7 mouse cellular contexts compared by ENCODE assay signal in the genomic region with DNA sequence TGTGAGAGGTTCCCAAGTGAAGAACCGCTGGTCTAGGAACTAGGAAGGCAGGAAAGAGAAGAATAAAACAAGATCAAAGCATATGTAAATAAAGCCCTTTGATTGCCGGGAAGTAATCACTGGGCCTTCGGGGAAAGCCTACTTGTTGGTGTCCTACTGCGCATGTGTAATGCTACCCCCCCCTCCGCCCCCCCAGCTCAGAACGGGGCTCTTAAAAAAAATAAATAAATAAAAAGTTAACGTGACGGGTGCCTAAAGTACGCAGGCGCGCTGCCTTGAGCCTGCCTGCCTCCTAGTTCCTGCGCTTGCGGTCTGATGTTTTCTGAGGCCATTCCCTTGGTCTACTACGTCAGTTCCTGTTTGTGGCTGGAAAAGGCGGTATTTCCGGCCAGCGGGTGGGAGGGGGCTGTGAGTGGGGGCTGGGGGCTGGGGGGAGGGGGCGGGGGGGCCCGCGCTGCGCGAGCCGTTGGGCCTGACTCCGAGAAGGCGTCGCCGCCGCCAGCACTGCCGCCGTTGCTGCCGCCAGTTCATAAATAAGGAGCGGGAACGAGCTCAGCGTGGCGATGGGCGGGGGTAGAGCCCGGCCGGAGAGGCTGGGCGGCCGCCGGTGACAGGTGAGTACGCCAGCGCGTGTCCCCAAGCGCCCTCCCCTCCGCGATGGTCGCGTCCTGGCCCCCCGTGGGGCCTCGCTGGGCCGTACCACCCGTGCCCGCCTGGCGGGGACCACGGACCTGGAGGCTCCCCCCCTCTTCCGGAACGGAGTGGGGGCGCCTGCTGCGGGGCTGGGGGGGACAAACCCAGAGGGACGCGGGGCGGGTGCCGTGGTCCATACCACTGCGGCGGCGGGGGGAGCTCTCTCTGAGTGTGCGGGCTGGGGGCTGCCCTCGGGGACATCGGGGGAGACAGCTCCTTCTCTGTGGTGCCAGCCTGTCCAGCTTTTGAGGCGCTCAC. TPM values are rescaled to one million over a fixed set of nuclear protein-coding genes. Genes with fewer than 3 reads are reported as not detected.
A peak's percentile ranks its signal among the peaks of the same experiment; 100 is the strongest.
DNase-seq lines count a peak whose midpoint lies in the region; ATAC-seq and TF ChIP-seq lines count a peak whose summit lies in the region.

A gene (plus strand): TSS at position 287 of the 951 bp plus-strand sequence.

- peaks cover 22% of the 10 kb centered on the region for H3K4me1 ChIP-seq in embryonic facial prominence, embryonic 10.5 days
- peaks cover 11% of the 10 kb centered on the region; the same call in 1 of the 2 replicates for H3K4me1 ChIP-seq in intestine, postnatal 0 days (replicated peaks; ENCODE audit: control insufficient read depth, insufficient read depth, low read length)
- peaks cover 11% of the 10 kb centered on the region for H3K4me1 ChIP-seq in limb, embryonic 11.5 days (ENCODE audit: control insufficient read depth, insufficient read depth, low read length)
- peaks cover 15% of the 10 kb centered on the region for H3K4me1 ChIP-seq in midbrain, embryonic 14.5 days (ENCODE audit: control insufficient read depth, insufficient read depth, low read length)

- DNase-seq in adrenal gland, postnatal 14 days = peak; percentile 95
- peak; percentile 95 for DNase-seq in embryonic facial prominence, embryonic 10.5 days (ENCODE audit: low spot score)
- peak; percentile 81 for DNase-seq in gonadal fat pad, adult 2 months (ENCODE audit: low read depth)
- peak; percentile 95 for DNase-seq in limb, embryonic 11.5 days (ENCODE audit: low spot score)
- DNase-seq in midbrain, embryonic 14.5 days = peak; percentile 97
- DNase-seq in spleen, adult 18-20 months = peak; percentile 81 to 82

- peak within 1 kb of the TSS; percentile 98 for H3K27ac ChIP-seq in embryonic facial prominence, embryonic 10.5 days (replicated peaks)
- peak within 1 kb of the TSS; percentile 97 for H3K27ac ChIP-seq in intestine, postnatal 0 days (ENCODE audit: low read depth, low read length)
- peak within 1 kb of the TSS; percentile 94 for H3K27ac ChIP-seq in limb, embryonic 11.5 days (replicated peaks; ENCODE audit: low read depth, low read length)
- H3K27ac ChIP-seq in midbrain, embryonic 14.5 days (replicated peaks; ENCODE audit: low read depth, low read length) = peak within 1 kb of the TSS; percentile 99

- peaks cover 21% of the 10 kb centered on the region for H3K36me3 ChIP-seq in embryonic facial prominence, embryonic 10.5 days (replicated peaks)
- H3K36me3 ChIP-seq in intestine, postnatal 0 days (ENCODE audit: control insufficient read depth, insufficient read depth) = no peaks in the 10 kb centered on the region
- 0 out of 2 replicates have a peak, but pooled peaks cover 3% of the 10 kb centered on the region for H3K36me3 ChIP-seq in limb, embryonic 11.5 days (ENCODE audit: control insufficient read depth, insufficient read depth, low read length)
- 0 out of 2 replicates have a peak, but pooled peaks cover 4% of the 10 kb centered on the region for H3K36me3 ChIP-seq in midbrain, embryonic 14.5 days (ENCODE audit: control insufficient read depth, insufficient read depth, low read length)

- peak; percentile 86 for ATAC-seq in intestine, postnatal 0 days
- peak; percentile 89 for ATAC-seq in limb, embryonic 11.5 days (ENCODE audit: insufficient number of reproducible peaks, low FRiP score, low TSS enrichment, low read depth)
- peak; percentile 93 for ATAC-seq in midbrain, embryonic 14.5 days (ENCODE audit: low FRiP score, low TSS enrichment)

- TF ChIP-seq CTCF in intestine, postnatal 0 days (IDR thresholded peaks at IDR 0.05; ENCODE audit: low read depth) = peak; percentile 35; the same call in 1 of the 2 replicates

- under 1% methylated on average over 71 of the region's 71 CpGs for WGBS in embryonic facial prominence, embryonic 10.5 days
- under 1% methylated on average over 55 of the region's 71 CpGs for WGBS in intestine, postnatal 0 days
- WGBS in limb, embryonic 11.5 days = under 1% methylated on average over 45 of the region's 71 CpGs
- under 1% methylated on average over 57 of the region's 71 CpGs for WGBS in midbrain, embryonic 14.5 days

- no peaks in the 10 kb centered on the region for H3K27me3 ChIP-seq in embryonic facial prominence, embryonic 10.5 days (replicated peaks; ENCODE audit: low read depth, poor library complexity, severe bottlenecking)
- H3K27me3 ChIP-seq in intestine, postnatal 0 days (replicated peaks; ENCODE audit: control insufficient read depth, insufficient read depth, low read length) = no peaks in the 10 kb centered on the region
- H3K27me3 ChIP-seq in limb, embryonic 11.5 days (ENCODE audit: control insufficient read depth, insufficient read depth, low read length) = no peaks in the 10 kb centered on the region
- H3K27me3 ChIP-seq in midbrain, embryonic 14.5 days (ENCODE audit: control insufficient read depth, insufficient read depth, low read length) = no peaks in the 10 kb centered on the region

- no peaks in the 10 kb centered on the region for H3K9me3 ChIP-seq in embryonic facial prominence, embryonic 10.5 days
- no peaks in the 10 kb centered on the region for H3K9me3 ChIP-seq in intestine, postnatal 0 days (ENCODE audit: control insufficient read depth)
- H3K9me3 ChIP-seq in limb, embryonic 11.5 days (ENCODE audit: control insufficient read depth, low read length) = no peaks in the 10 kb centered on the region
- no peaks in the 10 kb centered on the region for H3K9me3 ChIP-seq in midbrain, embryonic 14.5 days (ENCODE audit: control insufficient read depth, low read length)

- H3K4me2 ChIP-seq in intestine, postnatal 0 days (replicated peaks; ENCODE audit: low read depth) = peak within 1 kb of the TSS; percentile 81
- peak within 1 kb of the TSS; percentile 69 for H3K4me2 ChIP-seq in limb, embryonic 11.5 days (ENCODE audit: low read depth, severe bottlenecking)
- H3K4me2 ChIP-seq in midbrain, embryonic 14.5 days (ENCODE audit: low read length) = peak within 1 kb of the TSS; percentile 81

- peak within 1 kb of the TSS; percentile 86 for H3K4me3 ChIP-seq in embryonic facial prominence, embryonic 10.5 days
- peak within 1 kb of the TSS; percentile 81 for H3K4me3 ChIP-seq in intestine, postnatal 0 days (ENCODE audit: low read depth, low read length)
- H3K4me3 ChIP-seq in limb, embryonic 11.5 days (ENCODE audit: low read depth, low read length) = peak within 1 kb of the TSS; percentile 75
- peak within 1 kb of the TSS; percentile 72 for H3K4me3 ChIP-seq in midbrain, embryonic 14.5 days (replicated peaks; ENCODE audit: low read depth, low read length)

- H3K9ac ChIP-seq in intestine, postnatal 0 days (ENCODE audit: low read depth, low read length) = peak within 1 kb of the TSS; percentile 88
- H3K9ac ChIP-seq in limb, embryonic 11.5 days (ENCODE audit: low read length) = peak within 1 kb of the TSS; percentile 91
- peak within 1 kb of the TSS; percentile 84 for H3K9ac ChIP-seq in midbrain, embryonic 14.5 days (replicated peaks; ENCODE audit: low read length)

RNA-seq across cellular contexts. Expression of the gene that starts here (rescaled TPM):
- 197 and 255 TPM in 2 replicates for total RNA-seq in adrenal gland, postnatal 14 days (2021)
- 95.3 and 101 TPM in 2 replicates for polyA plus RNA-seq in embryonic facial prominence, embryonic 10.5 days (2016; fragmentation: Nextera tagmentation; extraction: Ambion mirVana)
- 143 and 174 TPM in 2 replicates for polyA plus RNA-seq in gonadal fat pad, adult 2 months (2012; rRNA removed)
- 35.8 and 36.4 TPM in 2 replicates for polyA plus RNA-seq in intestine, postnatal 0 days (2015; fragmentation: Nextera tagmentation; extraction: Ambion mirVana)
- 83.9 and 85.7 TPM in 2 replicates for polyA plus RNA-seq in limb, embryonic 11.5 days (2014; fragmentation: Nextera tagmentation; extraction: Ambion mirVana)
- polyA plus RNA-seq in midbrain, embryonic 14.5 days (2014; fragmentation: Nextera tagmentation; extraction: Ambion mirVana) = 51.0 and 67.0 TPM in 2 replicates

Comparison
In these comparisons a context has a peak if more than half of its experiments do, and no peak if none do; other contexts are left out.
1. Peak in every context shown above with its lines: DNase-seq, ATAC-seq, H3K4me3 ChIP-seq and H3K27ac ChIP-seq.